Mouse (Mus musculus): ENCODE results near the gene Pabpn1.

Pabpn1 gene

DNA sequence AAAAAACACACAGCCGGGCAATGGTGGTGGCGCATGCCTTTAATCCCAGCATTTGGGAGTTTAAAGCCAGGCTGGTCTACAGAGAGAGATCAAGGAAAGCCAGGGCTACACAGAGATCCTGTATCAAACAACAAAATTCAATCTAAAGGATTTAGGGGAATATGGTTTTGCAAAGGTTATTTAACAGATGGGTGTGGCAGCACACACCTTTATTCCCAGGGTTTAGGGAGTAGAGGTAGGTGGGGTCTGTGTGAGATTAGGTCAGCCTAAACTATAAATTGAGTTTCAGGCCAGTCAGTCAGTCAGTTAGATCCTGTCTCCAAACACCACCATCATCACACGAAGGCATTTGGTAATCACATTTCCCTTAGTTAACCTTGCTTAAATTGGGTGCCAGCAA is at the start of gene Pabpn1:
Pabpn1 (plus strand) TSS at position 301 of the 400 bp plus-strand sequence.
- DNase-seq (ENCODE audit: low spot score in 2 of 2), result no peak

DNA sequence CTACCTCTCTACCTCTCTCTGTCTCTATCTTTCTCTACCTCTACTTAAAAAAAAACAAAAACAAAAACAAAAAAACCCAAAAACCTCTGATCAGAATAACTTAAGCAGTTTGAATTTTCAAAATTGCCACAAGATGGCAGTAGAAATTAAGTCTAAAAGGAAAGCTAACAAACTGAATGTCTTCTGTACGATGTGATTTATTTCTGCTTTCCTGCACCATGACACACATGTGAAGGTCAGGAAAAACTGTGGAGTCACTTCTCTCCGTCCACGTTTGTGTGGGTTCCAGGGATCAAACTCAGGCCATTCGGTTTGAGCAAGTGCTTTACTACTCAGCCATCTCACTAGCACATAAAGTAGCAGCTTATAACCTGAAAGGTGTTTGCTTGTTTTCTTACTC is 48.8 kb upstream of the Pabpn1 start:
- DNase-seq (ENCODE audit: low spot score in 2 of 2), result no peak

DNA sequence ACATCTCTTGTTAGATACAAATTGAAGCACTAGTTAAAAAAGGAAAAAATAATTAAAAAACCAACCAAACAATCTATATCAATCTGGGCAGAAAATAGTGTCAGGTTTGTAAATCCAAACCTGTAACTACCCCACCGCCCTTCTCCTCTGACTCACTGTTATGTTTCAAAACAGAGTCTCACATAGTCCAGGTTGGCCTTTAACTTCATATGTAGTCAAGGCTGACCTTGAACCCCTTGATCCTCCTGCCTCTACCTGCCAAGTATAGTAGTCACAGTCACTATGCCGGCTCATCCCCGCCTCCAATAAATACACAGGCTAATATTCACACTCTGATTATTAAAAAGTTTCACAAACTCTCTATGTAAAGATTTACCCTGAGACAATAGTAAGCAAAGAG is 36.6 kb upstream of the Pabpn1 start:
- no peak for DNase-seq (ENCODE audit: low spot score in 2 of 2)

GRCm38 (mm10) chr14:54856703-54857102 is 35.6 kb upstream of the Pabpn1 start:
- DNase-seq (ENCODE audit: low spot score in 2 of 2), result no peak

GRCm38 (mm10) chr14:54857891-54858290 is 34.4 kb upstream of the Pabpn1 start:
- no peak for DNase-seq (ENCODE audit: low spot score in 2 of 2)

GRCm38 (mm10) chr14:54860511-54860910 is 31.8 kb upstream of the Pabpn1 start:
- peak in 1 of 2 experiments; percentile 52 for DNase-seq (ENCODE audit: low spot score in 2 of 2)

DNA sequence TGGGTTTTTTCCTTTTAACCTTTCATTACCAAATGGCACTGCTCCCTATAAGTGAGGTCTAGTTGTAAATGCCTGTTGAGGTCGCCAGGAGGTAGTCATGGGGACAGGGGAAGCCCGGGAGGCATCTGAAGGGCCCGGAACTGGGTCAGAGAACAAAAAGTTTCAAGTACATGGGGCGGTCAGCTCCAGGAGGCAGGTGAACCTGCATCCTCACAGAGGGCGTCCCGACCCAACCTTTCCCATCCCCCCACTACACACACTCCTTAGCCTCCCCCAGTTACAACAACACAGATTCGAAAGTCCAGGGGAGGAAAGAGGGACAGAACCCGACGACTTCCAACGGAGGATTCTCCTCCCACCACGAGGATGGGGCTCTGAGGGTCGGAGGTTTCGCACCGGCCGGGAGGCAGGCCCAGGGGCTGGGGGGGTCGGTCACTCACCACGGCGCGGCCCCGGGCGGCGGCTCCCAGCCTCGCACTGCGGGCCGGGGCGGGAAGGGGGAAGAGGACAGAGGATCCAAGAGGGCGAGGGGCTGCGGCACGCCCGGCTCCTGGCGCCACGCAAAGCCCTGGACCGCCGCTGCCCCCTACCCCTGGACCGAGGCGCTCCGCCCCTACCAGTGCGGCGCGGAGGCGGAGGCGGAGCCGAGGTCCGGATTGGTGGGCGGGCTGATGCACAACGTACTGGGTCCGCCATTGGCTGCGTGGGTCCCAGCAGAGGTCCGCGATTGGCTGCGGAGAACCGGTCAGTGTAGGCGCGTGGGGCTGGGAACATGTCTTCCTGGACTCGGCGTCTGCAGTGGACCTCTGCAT is 28.6 kb upstream of the Pabpn1 start:
- peak; percentile 92 to 93 for DNase-seq (ENCODE audit: low spot score in 2 of 2)

- DNase-seq (ENCODE audit: low spot score in 2 of 2), result no peak
Observed at GRCm38 (mm10) chr14:54864313-54865036, 27.8 kb upstream of the Pabpn1 start.

DNA sequence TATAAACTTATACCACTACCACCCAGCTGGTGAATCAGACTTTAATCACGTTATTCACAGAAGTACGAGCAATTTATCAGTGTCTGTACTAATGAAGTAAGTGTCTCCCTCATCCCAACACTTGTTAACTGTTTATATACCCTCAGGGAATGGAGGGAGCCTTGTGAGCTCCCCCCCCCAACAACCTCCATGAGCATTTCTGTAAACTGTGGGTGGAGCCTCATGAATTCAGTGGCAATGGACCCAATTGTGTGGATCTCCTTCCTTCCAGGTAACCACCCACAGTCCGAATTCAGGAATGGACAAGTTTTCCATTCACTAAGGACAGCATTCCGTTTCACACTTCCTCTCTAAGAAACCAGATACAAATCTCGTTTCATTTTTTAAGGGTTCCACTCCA is 26.7 kb upstream of the Pabpn1 start:
- DNase-seq (ENCODE audit: low spot score in 2 of 2), result no peak

DNA sequence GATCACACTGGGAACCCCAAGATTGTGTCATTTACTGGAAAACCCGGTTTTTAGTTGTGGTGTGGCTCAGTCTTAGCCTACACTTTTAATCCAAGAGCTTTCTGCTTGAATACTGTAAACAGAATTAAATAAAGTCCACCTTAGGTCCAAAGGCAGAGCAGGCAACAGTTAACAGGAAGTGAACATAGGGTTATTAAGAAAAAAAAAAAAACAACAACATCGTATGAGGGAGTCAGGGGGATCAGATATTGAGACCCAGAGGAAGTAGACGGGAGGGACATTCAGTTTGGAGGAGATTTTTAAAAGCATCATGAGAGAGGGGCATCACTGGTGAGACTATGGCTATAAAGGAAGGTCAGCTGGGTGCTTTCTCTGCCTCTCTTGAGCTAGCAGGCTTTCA is 26.0 kb upstream of the Pabpn1 start:
- no peak for DNase-seq (ENCODE audit: low spot score in 2 of 2)

GRCm38 (mm10) chr14:54866936-54867335 is 25.4 kb upstream of the Pabpn1 start:
- DNase-seq (ENCODE audit: low spot score in 2 of 2), result no peak

DNA sequence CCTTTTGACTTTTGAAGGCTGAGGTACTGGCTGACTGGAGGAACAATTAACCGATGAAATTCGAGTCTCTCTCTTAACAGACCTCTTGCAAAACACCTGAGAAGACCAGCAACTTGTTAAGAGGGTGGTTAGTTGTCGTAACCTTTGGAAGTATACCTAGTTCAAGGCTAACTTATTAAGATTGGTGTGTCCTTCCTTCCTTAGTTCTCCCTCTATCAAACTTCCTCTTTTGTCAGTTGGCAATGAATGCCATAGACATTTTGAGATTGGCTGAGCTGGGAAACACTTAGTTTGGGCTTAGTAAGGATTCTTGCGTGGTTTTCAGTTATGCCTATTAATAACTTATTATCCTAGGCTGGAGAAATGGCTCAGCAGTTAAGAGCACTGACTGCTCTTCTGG is 24.3 kb upstream of the Pabpn1 start:
- DNase-seq (ENCODE audit: low spot score in 2 of 2), result no peak

GRCm38 (mm10) chr14:54870861-54871260 is 21.4 kb upstream of the Pabpn1 start, which contains the start of gene Homez:
Gene Homez (minus strand): TSS chr14:54870961.
- DNase-seq (ENCODE audit: low spot score in 2 of 2), result no peak

DNA sequence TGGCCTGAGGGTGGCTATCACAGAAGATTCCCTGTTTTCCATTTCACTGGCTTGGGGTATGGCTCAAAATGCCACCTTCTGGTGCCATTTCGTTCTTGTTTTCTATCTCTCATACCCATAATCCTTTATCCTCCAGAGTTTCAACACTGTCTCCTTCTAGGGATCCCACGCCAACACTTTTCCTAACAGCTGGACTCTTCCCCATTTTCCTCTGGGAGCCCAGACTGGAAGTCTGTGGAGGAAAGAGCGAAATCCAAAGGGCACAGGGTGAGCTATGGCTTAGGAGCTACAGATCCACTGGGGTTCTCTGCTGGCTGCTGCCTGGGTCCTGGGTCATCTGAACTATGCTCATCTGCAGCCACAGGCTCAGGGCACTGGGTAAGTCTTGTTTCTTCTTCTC is 18.1 kb upstream of the Pabpn1 start:
- DNase-seq (ENCODE audit: low spot score in 2 of 2), result no peak

- DNase-seq (ENCODE audit: low spot score in 2 of 2), result peak; percentile 57 to 61
Observed at GRCm38 (mm10) chr14:54875844-54876538, 16.3 kb upstream of the Pabpn1 start.

GRCm38 (mm10) chr14:54876539-54877047 is 15.7 kb upstream of the Pabpn1 start:
- DNase-seq (ENCODE audit: low spot score in 2 of 2), result peak; percentile 88 to 89

- DNase-seq (ENCODE audit: low spot score in 2 of 2), result peak; percentile 50 to 63
Observed at GRCm38 (mm10) chr14:54877048-54877715, 15.1 kb upstream of the Pabpn1 start, which contains the start of gene Ppp1r3e. Gene Ppp1r3e (minus strand): TSS chr14:54877550.

- DNase-seq (ENCODE audit: low spot score in 2 of 2), result peak; percentile 55 to 60
Observed at GRCm38 (mm10) chr14:54883154-54884021, 8.9 kb upstream of the Pabpn1 start, which contains the start of the genes Bcl2l2 and Gm20521. Gene Bcl2l2 (plus strand): TSS chr14:54883377. Gene Gm20521 (plus strand): TSS chr14:54883441.

DNA sequence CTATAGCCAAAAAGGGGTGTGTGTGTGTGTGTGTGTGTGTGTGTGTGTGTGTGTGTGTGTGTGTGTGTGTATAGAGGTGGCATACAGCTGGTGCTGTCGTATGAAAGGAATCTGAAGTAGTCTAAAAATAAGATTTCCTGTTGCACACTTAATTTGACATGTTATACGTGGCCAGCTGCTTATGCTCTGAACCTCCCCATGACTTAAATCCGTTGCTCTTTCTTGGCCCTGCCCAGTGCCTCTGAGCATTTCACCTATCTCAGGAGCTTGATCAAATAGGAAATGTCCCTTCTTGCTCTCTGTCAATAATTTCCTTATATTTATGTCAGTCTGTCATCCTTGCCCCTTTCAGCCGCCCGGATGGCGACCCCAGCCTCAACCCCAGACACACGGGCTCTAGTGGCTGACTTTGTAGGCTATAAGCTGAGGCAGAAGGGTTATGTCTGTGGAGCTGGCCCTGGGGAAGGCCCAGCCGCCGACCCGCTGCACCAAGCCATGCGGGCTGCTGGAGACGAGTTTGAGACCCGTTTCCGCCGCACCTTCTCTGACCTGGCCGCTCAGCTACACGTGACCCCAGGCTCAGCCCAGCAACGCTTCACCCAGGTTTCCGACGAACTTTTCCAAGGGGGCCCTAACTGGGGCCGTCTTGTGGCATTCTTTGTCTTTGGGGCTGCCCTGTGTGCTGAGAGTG is 8.1 kb upstream of the Pabpn1 start:
- DNase-seq (ENCODE audit: low spot score in 2 of 2), result no peak

- no peak for DNase-seq (ENCODE audit: low spot score in 2 of 2)
Observed at GRCm38 (mm10) chr14:54885309-54885708, 7.0 kb upstream of the Pabpn1 start.

Data from right cerebral cortex, postnatal 36 days (tissue).